Mouse (Mus musculus) liver, embryonic 14.5 days (tissue): ENCODE measurements around the gene Cdkl5. TPM values are rescaled to one million over a fixed set of nuclear protein-coding genes. Genes with fewer than 3 reads are reported as not detected.

ENCODE experiments used
- ATAC-seq: fragments of 200-750 bp; cut with Nextera tagmentation; 2 replicates; pipeline ENCODE4 v1.8.0; 2017; ENCODE audit warnings: moderate number of reproducible peaks, mild to moderate bottlenecking, moderate library complexity; ENCODE audit not compliant: insufficient read depth
- DNase-seq, 3 experiments: peaks; one replicate each; pipeline ENCODE4 v3.0.0-alpha.2; 2012 to 2013; ENCODE audit warnings: low read depth in 3 of 3, low spot score in 3 of 3
- H3K27ac ChIP-seq: fragments of 300-500 bp; sonication (generic); 2 replicates; pipeline ENCODE4 v1.5.1; 2014; ENCODE audit warnings: moderate library complexity, mild to moderate bottlenecking, control low read depth, inconsistent platforms
- H3K27me3 ChIP-seq: fragments of 300-500 bp; sonication (generic); 2 replicates; pipeline ENCODE4 v1.6.1; 2014; ENCODE audit warnings: mild to moderate bottlenecking, low read length, moderate library complexity; ENCODE audit not compliant: control insufficient read depth, insufficient read depth
- H3K36me3 ChIP-seq: fragments of 300-500 bp; sonication (generic); replicated peaks from 2 replicates; pipeline ENCODE4 v1.6.1; 2014; ENCODE audit warnings: low read depth; ENCODE audit not compliant: control insufficient read depth, insufficient read depth
- H3K4me1 ChIP-seq, 2 experiments: fragments of 200-500 bp in 1 of 2; fragments of 300-500 bp in 1 of 2; sonication (generic) in 1 of 2; replicated peaks; 2 replicates each; pipeline ENCODE4 v1.6.1; 2012 to 2014; ENCODE audit warnings: antibody characterized with exemption in 1 of 2, inconsistent platforms in 1 of 2, low read length in 1 of 2; ENCODE audit not compliant: control insufficient read depth in 2 of 2, insufficient read depth in 2 of 2
- H3K4me2 ChIP-seq: fragments of 300-500 bp; sonication (generic); 2 replicates; pipeline ENCODE4 v1.6.1; 2014; ENCODE audit warnings: low read depth, mild to moderate bottlenecking, control low read depth, moderate library complexity
- H3K4me3 ChIP-seq, 2 experiments: fragments of 200-500 bp in 1 of 2; fragments of 300-500 bp in 1 of 2; sonication (generic) in 1 of 2; 2 replicates each; pipeline ENCODE4 v1.5.1; 2012 to 2014; ENCODE audit warnings: low read depth in 2 of 2, low read length in 2 of 2, mild to moderate bottlenecking in 2 of 2, control low read depth in 1 of 2, inconsistent platforms in 1 of 2, moderate library complexity in 1 of 2; ENCODE audit not compliant: insufficient read depth in 1 of 2
- H3K9ac ChIP-seq: fragments of 300-500 bp; sonication (generic); replicated peaks from 2 replicates; pipeline ENCODE4 v1.6.1; 2014; ENCODE audit warnings: mild to moderate bottlenecking, control low read depth, moderate library complexity
- H3K9me3 ChIP-seq: fragments of 300-500 bp; sonication (generic); 2 replicates; pipeline ENCODE4 v1.6.1; 2016; ENCODE audit warnings: low read length, mixed read lengths; ENCODE audit not compliant: control insufficient read depth
- CTCF ChIP-seq: IDR thresholded peaks from 2 replicates; pipeline ENCODE4 v1.5.1; 2016; ENCODE audit warnings: antibody characterized with exemption, low read depth, control low read depth
- EP300 ChIP-seq: IDR thresholded peaks from 2 replicates; pipeline ENCODE4 v1.6.1; 2016; ENCODE audit warnings: antibody characterized with exemption, low read depth
- WGBS: fragments of 180-500 bp; shearing (Covaris S2); extraction: QIAGEN DNeasy Blood & Tissue Kit; methylation state at CpG from one replicate; pipeline ENCODE4 v1.1.7; 2014; ENCODE audit not compliant: insufficient replicate concordance; 5-methylcytosine and 5-hydroxymethylcytosine counted together
- polyA plus RNA-seq, 2 experiments: library from polyadenylated mRNA; depleted of rRNA in 1 of 2; stranded (reverse) in 1 of 2; unstranded in 1 of 2; fragments of >200 nt; fragmentation: Nextera tagmentation in 1 of 2; extraction: Ambion mirVana in 1 of 2; gene quantifications; 2 replicates each; pipeline versions ENCODE4 v1.2.1 to v1.2.3; 2012 to 2014

Cdkl5 gene
- polyA plus RNA-seq, 2 experiments: 0.20 to 0.24 TPM

GRCm38 (mm10) chrX:161021548-161021947 is 27.0 kb upstream of the Cdkl5 start:
- H3K9me3 ChIP-seq: no peaks in the 10 kb centered on the region
- no peaks in the 10 kb centered on the region for H3K36me3 ChIP-seq
- no peaks in the 10 kb centered on the region for H3K4me1 ChIP-seq
- ATAC-seq: no peak
- H3K9ac ChIP-seq: no peak overlapping the region
- no peak overlapping the region for H3K4me2 ChIP-seq
- DNase-seq: no peak
- no peak overlapping the region for H3K27ac ChIP-seq
- no peak for TF ChIP-seq EP300
- TF ChIP-seq CTCF: no peak
- WGBS: 66% methylated on average over 7 of the region's 7 CpGs
- no peak overlapping the region for H3K4me3 ChIP-seq
- H3K27me3 ChIP-seq: no peaks in the 10 kb centered on the region

GRCm38 (mm10) chrX:161018179-161018578 is 23.7 kb upstream of the Cdkl5 start:
- ATAC-seq (no peak), DNase-seq (no peak)
- Histone ChIP-seq H3K27me3 (no peaks in the 10 kb centered on the region), H3K4me3 (no peak overlapping the region), H3K4me1 (no peaks in the 10 kb centered on the region), H3K9me3 (no peaks in the 10 kb centered on the region), H3K27ac (no peak overlapping the region), H3K4me2 (no peak overlapping the region), H3K9ac (no peak overlapping the region), H3K36me3 (no peaks in the 10 kb centered on the region)
- no peak for TF ChIP-seq EP300
- TF ChIP-seq CTCF: no peak
- 29% methylated on average over 1 of the region's 1 CpGs for WGBS

GRCm38 (mm10) chrX:161006272-161006671 is 11.8 kb upstream of the Cdkl5 start:
- DNase-seq: no peak
- Histone ChIP-seq H3K27ac (no peak overlapping the region), H3K4me1 (no peaks in the 10 kb centered on the region), H3K4me3 (no peak overlapping the region), H3K9me3 (no peaks in the 10 kb centered on the region), H3K9ac (no peak overlapping the region), H3K27me3 (no peaks in the 10 kb centered on the region), H3K4me2 (no peak overlapping the region), H3K36me3 (no peaks in the 10 kb centered on the region)
- WGBS: 68% methylated on average over 1 of the region's 1 CpGs
- TF ChIP-seq CTCF: no peak
- TF ChIP-seq EP300: no peak
- no peak for ATAC-seq

GRCm38 (mm10) chrX:160996051-160996450 is 1.5 kb upstream of the Cdkl5 start:
- DNase-seq: no peak
- H3K4me1 ChIP-seq: no peaks in the 10 kb centered on the region

GRCm38 (mm10) chrX:160995131-160995667 is 695 bp upstream of the Cdkl5 start:
- TF ChIP-seq EP300 (no peak), CTCF (no peak)
- Histone ChIP-seq H3K27me3 (peaks cover 3% of the 10 kb centered on the region; the same call in 1 of the 2 replicates), H3K9me3 (no peaks in the 10 kb centered on the region), H3K27ac (no peak overlapping the region), H3K4me1 (no peaks in the 10 kb centered on the region), H3K9ac (no peak overlapping the region), H3K4me2 (peak overlapping the region; percentile 81), H3K4me3 (peak overlapping the region; percentile 66 to 68), H3K36me3 (no peaks in the 10 kb centered on the region)
- peak; percentile 60 for ATAC-seq
- peak in 1 of 3 experiments; percentile 10 for DNase-seq
- WGBS: 13% methylated on average over 31 of the region's 31 CpGs

More at GRCm38 (mm10) chrX:160996051-160996450, 1.5 kb upstream of the Cdkl5 start:
- H3K27me3 ChIP-seq: peaks cover 3% of the 10 kb centered on the region; the same call in 1 of the 2 replicates
- H3K9me3 ChIP-seq: no peaks in the 10 kb centered on the region
- no peak for ATAC-seq
- H3K27ac ChIP-seq: no peak overlapping the region
- 21% methylated on average over 5 of the region's 5 CpGs for WGBS
- H3K4me2 ChIP-seq: no peak overlapping the region
- H3K36me3 ChIP-seq: no peaks in the 10 kb centered on the region
- TF ChIP-seq EP300 (no peak), CTCF (no peak)
- H3K9ac ChIP-seq: no peak overlapping the region
- no peak overlapping the region for H3K4me3 ChIP-seq
